Mouse (Mus musculus) kidney, adult 2 months (tissue): ENCODE data around the gene Cabs1.

Experiments
- CTCF ChIP-seq: fragments of 200-500 bp; conservative IDR thresholded peaks from 2 replicates; pipeline ENCODE4 v1.5.1; 2011; ENCODE audit warnings: low read depth, mild to moderate bottlenecking, control low read depth, low read length, moderate library complexity, mixed read lengths; ENCODE audit not compliant: insufficient read depth, insufficient read length
- POLR2A ChIP-seq: fragments of 200-500 bp; IDR thresholded peaks from one replicate; pipeline ENCODE4 v1.6.1; 2011; ENCODE audit warnings: low read depth, low read length, control low read depth

DNA sequence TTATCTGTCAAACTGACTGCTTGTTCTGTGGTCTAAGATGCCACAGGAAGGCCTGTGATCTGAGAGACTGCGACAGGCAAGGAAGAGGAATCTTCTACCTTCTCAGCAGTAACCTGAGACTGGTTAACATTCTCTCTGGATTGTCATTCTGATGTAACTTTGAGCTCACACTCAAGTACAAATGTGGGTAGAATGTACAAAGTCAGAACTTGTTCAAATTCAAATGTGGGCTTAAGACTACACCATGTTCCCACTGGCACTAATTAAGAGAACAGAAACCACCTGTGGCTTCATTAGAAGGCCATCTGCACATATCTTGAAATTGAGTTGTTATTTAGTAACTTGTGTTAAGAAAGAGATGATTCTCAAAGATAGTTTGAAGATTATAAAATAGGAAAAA, 47.6 kb upstream of the Cabs1 start:
- TF ChIP-seq POLR2A (no peak), CTCF (no peak)
